Mouse (Mus musculus) spleen, postnatal 14 days (tissue): Measurements from ENCODE around the gene Gm10401.

Experiments
- DNase-seq, 2 experiments: peaks; one replicate each; pipeline ENCODE4 v3.0.0; 2021 to 2022; ENCODE audit warnings: low spot score in 2 of 2

Gene Gm10401

GRCm38 (mm10) chr5:115070457-115070856, 27.6 kb downstream of the Gm10401 start:
- DNase-seq: no peak

- no peak for DNase-seq
These were observed 28.5 kb downstream of the Gm10401 start for GRCm38 (mm10) chr5:115069611-115070010.

DNA sequence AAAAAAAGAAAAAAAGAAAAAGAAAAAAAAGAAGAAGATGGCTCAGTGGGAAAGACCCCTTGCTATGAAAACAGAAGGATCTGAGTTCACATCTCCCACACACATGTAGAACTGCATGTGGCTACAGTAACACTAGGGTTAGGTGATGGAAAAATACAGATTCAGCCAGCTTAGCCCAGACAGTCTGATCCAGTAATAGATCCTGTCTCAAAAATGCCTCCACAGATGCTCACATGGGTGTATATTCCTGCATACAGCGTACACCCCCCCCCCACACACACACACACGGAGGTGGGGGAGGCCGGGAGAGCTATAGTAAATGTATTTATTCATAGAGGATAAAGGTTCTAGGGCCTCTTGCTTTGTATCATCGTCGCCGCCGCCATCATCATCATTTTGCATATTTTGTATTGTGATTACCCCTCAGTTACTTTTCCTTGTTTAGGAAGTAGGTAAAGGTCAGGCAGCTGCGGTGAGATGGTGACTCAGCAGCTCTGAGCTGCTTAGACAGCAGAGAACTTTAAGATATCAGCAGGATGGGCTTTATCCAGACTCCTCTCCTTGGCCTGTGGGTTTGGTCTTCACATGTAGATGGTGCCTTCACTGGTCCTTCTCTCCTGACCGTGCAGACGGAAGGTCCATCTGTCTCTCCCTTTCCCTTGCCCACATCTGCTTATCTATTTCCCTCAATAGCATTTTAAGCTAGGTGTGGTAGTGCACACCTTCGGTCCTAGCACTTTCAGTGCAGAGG, 29.2 kb downstream of the Gm10401 start:
- DNase-seq: no peak

DNA sequence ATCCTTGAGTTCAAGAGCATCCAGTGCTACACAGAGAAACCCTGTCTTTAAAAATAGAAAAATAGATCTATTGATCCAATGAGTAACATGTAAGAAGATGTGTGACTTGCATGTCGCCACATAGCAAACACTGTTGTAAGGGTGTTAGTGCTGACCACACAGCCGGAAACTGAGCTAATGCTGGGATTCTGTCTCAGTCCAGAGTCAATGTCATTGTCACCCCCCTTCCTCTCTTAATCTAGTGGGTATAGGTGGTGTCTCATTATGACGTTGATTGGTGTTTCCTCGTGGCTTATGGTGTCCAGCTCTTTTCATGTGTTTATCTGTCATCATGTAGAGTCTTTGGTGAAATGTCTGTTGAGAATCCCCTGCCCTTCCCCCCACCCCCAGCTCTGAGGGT, 31.9 kb downstream of the Gm10401 start:
- DNase-seq: no peak

DNA sequence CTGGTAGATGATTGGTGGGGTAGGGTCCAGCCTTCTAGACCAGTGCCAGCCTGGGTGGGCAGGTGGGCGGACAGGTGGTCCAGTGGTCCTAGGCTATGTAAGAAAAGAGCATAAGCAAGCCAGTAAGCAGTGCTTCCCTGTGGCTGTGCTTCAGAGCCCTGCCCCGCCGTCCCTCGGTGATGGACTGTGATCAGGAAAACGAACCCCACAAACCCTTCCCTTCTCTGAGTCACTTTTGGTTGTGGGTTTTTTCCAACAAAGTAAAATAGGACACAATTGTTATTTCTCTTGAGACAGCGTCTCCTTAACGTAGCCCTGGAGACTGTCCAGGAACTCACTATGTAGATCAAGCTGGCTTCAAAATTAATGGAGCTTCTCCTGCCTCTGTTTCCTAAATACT, 34.7 kb downstream of the Gm10401 start:
- DNase-seq: no peak

- DNase-seq: no peak
These were observed 35.5 kb downstream of the Gm10401 start for GRCm38 (mm10) chr5:115062566-115062965.

GRCm38 (mm10) chr5:115060977-115061376, 37.1 kb downstream of the Gm10401 start:
- DNase-seq: no peak

- no peak for DNase-seq
These were observed 37.9 kb downstream of the Gm10401 start for GRCm38 (mm10) chr5:115060067-115060695.

- no peak for DNase-seq
These were observed 39.4 kb downstream of the Gm10401 start for GRCm38 (mm10) chr5:115058584-115059297.

DNA sequence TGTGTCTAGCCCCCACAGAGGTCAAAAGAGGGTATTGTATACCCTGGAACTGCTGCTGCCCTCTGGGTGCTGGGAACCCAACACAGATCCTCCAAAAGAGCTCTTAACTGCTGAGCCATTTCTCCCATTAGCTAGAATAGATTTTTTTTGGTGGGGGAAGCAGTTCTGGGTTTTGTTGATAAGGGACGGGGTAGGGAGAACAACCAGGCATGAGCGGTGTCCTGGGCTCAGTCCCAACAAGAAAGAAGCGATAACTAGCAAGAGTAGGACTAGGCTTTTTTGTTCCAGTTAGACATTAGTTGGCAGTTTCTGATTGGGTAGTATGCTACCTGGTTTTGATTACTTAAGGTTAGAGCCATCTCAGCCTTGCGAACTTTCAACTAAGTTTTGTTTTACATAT, 40.9 kb downstream of the Gm10401 start:
- no peak for DNase-seq

DNA sequence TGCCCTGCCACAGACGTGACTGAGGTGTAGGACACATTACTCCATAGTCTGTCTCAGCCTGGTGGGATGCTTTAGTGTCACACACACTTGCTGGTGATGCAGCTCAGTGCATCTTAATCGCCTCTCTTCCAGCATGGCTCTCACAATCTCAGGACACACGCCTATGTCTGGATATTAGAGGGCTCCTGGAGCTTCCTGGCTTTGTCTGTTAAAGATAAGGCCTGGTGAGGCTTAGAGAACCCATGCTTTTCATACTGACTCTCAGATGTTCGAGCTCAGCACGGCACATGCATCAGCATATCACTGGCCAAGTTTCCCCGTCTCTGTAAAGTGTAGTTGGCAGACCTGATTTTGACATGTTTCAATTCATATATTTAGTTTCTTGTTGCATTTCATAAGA, 42.7 kb downstream of the Gm10401 start:
- DNase-seq: no peak

GRCm38 (mm10) chr5:115053791-115054396, 44.2 kb downstream of the Gm10401 start:
- DNase-seq: no peak

DNA sequence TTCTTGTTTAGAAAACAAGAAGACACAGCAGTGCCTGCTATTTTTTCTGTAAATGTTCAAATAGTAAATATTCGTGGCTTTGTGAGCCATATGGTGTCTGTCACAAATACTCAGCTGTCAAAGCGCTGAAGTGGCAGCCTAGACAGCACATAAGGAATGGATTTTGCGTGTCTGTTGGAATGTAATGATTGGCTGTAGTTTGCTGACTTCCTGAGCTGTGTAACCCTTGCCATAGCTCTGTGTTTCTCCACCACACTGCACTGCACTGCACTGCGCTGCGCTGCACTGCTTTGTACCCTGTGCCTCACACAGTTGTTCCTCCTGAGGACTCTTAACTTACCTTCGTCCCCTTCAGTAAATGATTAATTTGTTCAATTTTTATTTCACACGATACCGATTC, 45.5 kb downstream of the Gm10401 start:
- no peak for DNase-seq

DNA sequence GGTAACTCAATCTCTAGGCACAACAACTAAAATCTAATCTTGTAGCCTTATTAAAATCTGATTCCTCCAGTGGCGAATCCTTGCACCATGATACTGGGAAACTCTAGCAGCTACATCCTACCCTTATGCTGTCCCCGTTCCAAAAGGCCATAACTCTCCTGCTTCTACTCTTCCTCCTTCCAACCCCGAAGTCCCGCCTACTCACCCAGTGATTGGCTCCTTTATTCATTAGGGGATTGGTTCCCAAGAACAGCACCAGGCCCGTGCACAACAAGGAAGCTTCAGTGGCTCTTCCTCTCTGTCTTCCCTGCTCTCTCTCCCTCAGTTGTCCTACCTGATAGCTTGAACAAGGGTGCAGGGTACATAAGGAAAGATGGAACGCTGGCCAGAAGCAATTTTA, 47.3 kb downstream of the Gm10401 start:
- DNase-seq: no peak

DNA sequence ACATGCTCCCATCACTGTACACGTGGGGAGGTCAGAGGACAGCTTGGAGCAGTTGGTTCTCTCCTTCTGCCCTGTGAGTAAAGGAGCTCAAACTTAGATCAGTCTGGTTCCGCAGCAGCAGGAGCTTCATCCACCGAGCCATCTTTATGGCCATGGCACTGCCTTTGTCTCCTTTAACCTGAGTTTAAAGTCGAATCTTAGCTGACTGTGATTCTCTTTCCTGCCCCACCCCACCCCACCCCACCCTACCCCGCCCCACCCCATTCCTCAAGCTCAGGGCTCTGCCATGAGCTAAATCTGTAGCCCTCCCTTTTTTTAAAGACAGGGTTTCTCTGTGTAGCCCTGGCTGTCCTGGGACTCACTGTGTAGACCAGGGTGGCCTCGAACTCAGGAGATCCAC, 48.4 kb downstream of the Gm10401 start:
- DNase-seq: no peak
